Mouse (Mus musculus) heart, adult 2 months (tissue): ENCODE measurements at regions not wholly inside any gene's neighbourhood (a gene's known extent, or its start where the extent isn't known, plus 50 kb on each side); places are given as distances from the start of the nearest gene placed in this dataset.

Source experiments
- DNase-seq, 2 experiments: peaks; one replicate each; pipeline ENCODE4 v3.0.0; 2021
- H3K27ac ChIP-seq: fragments of 200-600 bp; 2 replicates; pipeline ENCODE4 v1.8.1; 2022
- H3K27me3 ChIP-seq: fragments of 200-500 bp; 2 replicates; pipeline ENCODE4 v1.6.1; 2012; ENCODE audit warnings: mild to moderate bottlenecking, low read length, inconsistent platforms, mixed read lengths; ENCODE audit not compliant: control insufficient read depth, insufficient read depth
- H3K36me3 ChIP-seq: fragments of 200-500 bp; 2 replicates; pipeline ENCODE4 v1.6.1; 2012; ENCODE audit warnings: low read length, inconsistent platforms; ENCODE audit not compliant: control insufficient read depth, insufficient read depth
- H3K4me1 ChIP-seq: fragments of 200-500 bp; 2 replicates; pipeline ENCODE4 v1.6.1; 2011; ENCODE audit warnings: low read length; ENCODE audit not compliant: control insufficient read depth, insufficient read depth
- H3K4me3 ChIP-seq: fragments of 200-600 bp; 2 replicates; pipeline ENCODE4 v1.8.1; 2022
- H3K79me2 ChIP-seq: fragments of 200-500 bp; replicated peaks from 2 replicates; pipeline ENCODE4 v1.6.1; 2012; ENCODE audit warnings: mild to moderate bottlenecking, inconsistent platforms, low read length, moderate library complexity, mixed read lengths; ENCODE audit not compliant: control insufficient read depth, insufficient read depth
- H3K9ac ChIP-seq: fragments of 200-500 bp; 2 replicates; pipeline ENCODE4 v1.6.1; 2012; ENCODE audit warnings: low read depth, mild to moderate bottlenecking, control low read depth, inconsistent platforms, low read length, mixed read lengths
- CTCF ChIP-seq: fragments of 200-600 bp; IDR thresholded peaks from 2 replicates; pipeline ENCODE4 v1.8.1; 2022; ENCODE audit warnings: antibody characterized with exemption, mild to moderate bottlenecking, moderate library complexity
- EP300 ChIP-seq: fragments of 200-500 bp; IDR thresholded peaks from 2 replicates; pipeline ENCODE4 v1.6.1; 2011; ENCODE audit warnings: low read depth, low read length, control low read depth; ENCODE audit not compliant: insufficient read depth
- POLR2A ChIP-seq: fragments of 200-500 bp; IDR thresholded peaks from 2 replicates; pipeline ENCODE4 v1.6.1; 2011; ENCODE audit warnings: mild to moderate bottlenecking, low read depth, low read length, control low read depth; ENCODE audit not compliant: insufficient read depth
- WGBS: fragments of 180-500 bp; shearing (Covaris S2); methylation state at CpG from one replicate; pipeline ENCODE4 v1.1.7; 2018; 5-methylcytosine and 5-hydroxymethylcytosine counted together
- intact Hi-C: fragments of 180-260 bp; cut with DNase I; formaldehyde crosslinking; loops from one replicate; pipeline ENCODE4 v1.15.1; 2025

GRCm38 (mm10) chr9:41880457-41880856 lies 243.6 kb downstream of the Sorl1 start:
- TF ChIP-seq CTCF (no peak), EP300 (no peak), POLR2A (no peak)
- WGBS = 83% methylated on average over 3 of the region's 3 CpGs
- DNase-seq = no peak
- no peaks in the 10 kb centered on the region; the same call in 1 of the 2 replicates for H3K36me3 ChIP-seq
- no peak overlapping the region for H3K4me3 ChIP-seq
- peaks cover 5% of the 10 kb centered on the region for H3K4me1 ChIP-seq
- H3K27ac ChIP-seq = no peak overlapping the region
- intact Hi-C loops = no loop called here
- H3K9ac ChIP-seq = no peak overlapping the region
- no peaks in the 10 kb centered on the region for H3K79me2 ChIP-seq
- no peaks in the 10 kb centered on the region for H3K27me3 ChIP-seq

- no peaks in the 10 kb centered on the region for H3K27me3 ChIP-seq
- H3K4me1 ChIP-seq = peaks cover 5% of the 10 kb centered on the region
- 52% methylated on average over 1 of the region's 1 CpGs for WGBS
- DNase-seq = peak in 1 of 2 experiments; percentile 31
- no peaks in the 10 kb centered on the region for H3K79me2 ChIP-seq
- H3K4me3 ChIP-seq = no peak overlapping the region
- H3K9ac ChIP-seq = no peak overlapping the region
- TF ChIP-seq EP300 (0 out of 2 replicates have a peak, but pooled peaks have one; percentile 23), CTCF (no peak)
- intact Hi-C loops = no loop called here
- H3K36me3 ChIP-seq = no peaks in the 10 kb centered on the region; the same call in 1 of the 2 replicates
- no peak overlapping the region for H3K27ac ChIP-seq
Measured at GRCm38 (mm10) chr9:41879080-41879479, 245.0 kb downstream of the Sorl1 start.

- TF ChIP-seq CTCF (no peak), POLR2A (no peak), EP300 (no peak)
- intact Hi-C loops = no loop called here
- Histone ChIP-seq H3K36me3 (no peaks in the 10 kb centered on the region), H3K79me2 (no peaks in the 10 kb centered on the region), H3K4me1 (no peaks in the 10 kb centered on the region), H3K27ac (no peak overlapping the region), H3K9ac (no peak overlapping the region), H3K27me3 (no peaks in the 10 kb centered on the region), H3K4me3 (no peak overlapping the region)
- no peak for DNase-seq
- WGBS = 63% methylated on average over 5 of the region's 5 CpGs
Measured at GRCm38 (mm10) chr9:41861136-41861535, 263.0 kb downstream of the Sorl1 start.

GRCm38 (mm10) chr9:41860681-41861080 lies 263.4 kb downstream of the Sorl1 start:
- Histone ChIP-seq H3K36me3 (no peaks in the 10 kb centered on the region), H3K27me3 (no peaks in the 10 kb centered on the region), H3K4me3 (no peak overlapping the region), H3K9ac (no peak overlapping the region), H3K79me2 (no peaks in the 10 kb centered on the region), H3K4me1 (no peaks in the 10 kb centered on the region), H3K27ac (no peak overlapping the region)
- TF ChIP-seq CTCF (no peak), POLR2A (no peak), EP300 (no peak)
- intact Hi-C loops = no loop called here
- WGBS = 0% methylated on average over 4 of the region's 4 CpGs
- peak; percentile 35 to 54 for DNase-seq

GRCm38 (mm10) chr9:41859780-41860179 lies 264.3 kb downstream of the Sorl1 start:
- no peak for DNase-seq
- Histone ChIP-seq H3K27me3 (no peaks in the 10 kb centered on the region), H3K9ac (no peak overlapping the region), H3K27ac (no peak overlapping the region), H3K79me2 (no peaks in the 10 kb centered on the region), H3K36me3 (no peaks in the 10 kb centered on the region), H3K4me3 (no peak overlapping the region), H3K4me1 (no peaks in the 10 kb centered on the region)
- WGBS = 54% methylated on average over 3 of the region's 3 CpGs
- intact Hi-C loops = no loop called here
- TF ChIP-seq EP300 (no peak), POLR2A (no peak), CTCF (no peak)

GRCm38 (mm10) chr9:41852099-41852498 lies 272.0 kb downstream of the Sorl1 start:
- no peaks in the 10 kb centered on the region for H3K27me3 ChIP-seq
- intact Hi-C loops = no loop called here
- DNase-seq = no peak
- H3K27ac ChIP-seq = no peak overlapping the region
- WGBS = 30% methylated on average over 1 of the region's 1 CpGs
- H3K4me1 ChIP-seq = no peaks in the 10 kb centered on the region; the same call in 1 of the 2 replicates
- no peaks in the 10 kb centered on the region for H3K79me2 ChIP-seq
- no peak overlapping the region for H3K9ac ChIP-seq
- H3K36me3 ChIP-seq = no peaks in the 10 kb centered on the region
- TF ChIP-seq EP300 = no peak
- TF ChIP-seq POLR2A = no peak
- no peak for TF ChIP-seq CTCF
- H3K4me3 ChIP-seq = no peak overlapping the region
